Mouse (Mus musculus): ENCODE results near the gene Dlec1.

DNA sequence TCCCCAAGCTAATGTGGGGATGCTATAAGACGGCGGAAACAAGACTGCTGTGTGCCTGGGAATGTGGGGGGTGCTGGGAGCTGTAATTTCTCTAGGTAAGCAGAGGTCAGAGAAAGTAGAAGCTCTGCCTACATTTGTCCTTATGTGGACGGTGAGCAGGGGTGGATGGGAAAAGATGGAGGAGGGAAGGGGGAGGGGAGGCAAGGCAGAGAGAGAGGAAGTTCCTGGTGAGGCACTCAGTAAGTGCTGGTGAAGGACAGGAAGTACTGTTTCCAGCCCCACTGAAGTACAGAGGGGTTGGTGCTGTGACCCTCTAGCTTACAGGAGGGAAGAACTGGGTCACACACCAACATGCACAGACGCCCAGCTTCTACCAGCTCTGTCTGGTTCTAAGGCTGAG is 38.0 kb upstream of the Dlec1 start:
- TF ChIP-seq CTCF (IDR thresholded peaks at IDR 0.05; ENCODE audit: extremely low read depth, insufficient read depth, low read length) (no peak), POLR2A (IDR thresholded peaks at IDR 0.05; ENCODE audit: extremely low read depth, insufficient read depth, low read length) (no peak)
